Mouse (Mus musculus) kidney, adult 2 months (tissue): ENCODE results near the gene Hoxc13. TPM values are rescaled to one million over a fixed set of nuclear protein-coding genes. Genes with fewer than 3 reads are reported as not detected.

Experiments
- DNase-seq: peaks from one replicate; pipeline ENCODE4 v3.0.0; 2021
- H3K27ac ChIP-seq: fragments of 200-500 bp; 2 replicates; pipeline ENCODE4 v1.5.1; 2012; ENCODE audit warnings: low read depth, low read length, control low read depth, inconsistent platforms; ENCODE audit not compliant: insufficient read depth
- H3K27me3 ChIP-seq: fragments of 200-500 bp; replicated peaks from 2 replicates; pipeline ENCODE4 v1.6.1; 2012; ENCODE audit warnings: mild to moderate bottlenecking, moderate library complexity, low read length, inconsistent platforms; ENCODE audit not compliant: control insufficient read depth, insufficient read depth
- H3K36me3 ChIP-seq: fragments of 200-500 bp; 2 replicates; pipeline ENCODE4 v1.6.1; 2012; ENCODE audit warnings: mild to moderate bottlenecking, moderate library complexity, low read length, inconsistent platforms; ENCODE audit not compliant: control insufficient read depth, insufficient read depth
- H3K4me1 ChIP-seq: fragments of 200-500 bp; 2 replicates; pipeline ENCODE4 v1.6.1; 2011; ENCODE audit warnings: low read length; ENCODE audit not compliant: control insufficient read depth, insufficient read depth
- H3K4me3 ChIP-seq: fragments of 200-500 bp; 2 replicates; pipeline ENCODE4 v1.5.1; 2011; ENCODE audit warnings: mild to moderate bottlenecking, low read depth, low read length, control low read depth; ENCODE audit not compliant: insufficient read depth
- CTCF ChIP-seq: fragments of 200-500 bp; conservative IDR thresholded peaks from 2 replicates; pipeline ENCODE4 v1.5.1; 2011; ENCODE audit warnings: low read depth, mild to moderate bottlenecking, control low read depth, low read length, moderate library complexity, mixed read lengths; ENCODE audit not compliant: insufficient read depth, insufficient read length
- POLR2A ChIP-seq: fragments of 200-500 bp; IDR thresholded peaks from one replicate; pipeline ENCODE4 v1.6.1; 2011; ENCODE audit warnings: low read depth, low read length, control low read depth
- WGBS: fragments of 180-500 bp; shearing (Covaris S2); methylation state at CpG from one replicate; pipeline ENCODE4 v1.1.7; 2018; 5-methylcytosine and 5-hydroxymethylcytosine counted together
- polyA plus RNA-seq: library from polyadenylated mRNA; depleted of rRNA; stranded (reverse); fragments of >200 nt; gene quantifications from 2 replicates; pipeline ENCODE4 v1.2.3, GENCODE M21; 2012

The Hoxc13 gene
- polyA plus RNA-seq, 1 experiment = not detected

GRCm38 (mm10) chr15:102927032-102927645 lies 6.2 kb downstream of the Hoxc13 start:
- no peak for DNase-seq
- Histone ChIP-seq H3K36me3 (no peaks in the 10 kb centered on the region), H3K4me3 (no peak overlapping the region), H3K27me3 (peaks cover 11% of the 10 kb centered on the region), H3K27ac (no peak overlapping the region), H3K4me1 (no peaks in the 10 kb centered on the region)
- WGBS = 5% methylated on average over 40 of the region's 40 CpGs
- TF ChIP-seq POLR2A (no peak), CTCF (no peak)

GRCm38 (mm10) chr15:102931706-102932358 lies 10.9 kb downstream of the Hoxc13 start:
- H3K4me1 ChIP-seq = no peaks in the 10 kb centered on the region
- 8% methylated on average over 23 of the region's 23 CpGs for WGBS
- H3K36me3 ChIP-seq = no peaks in the 10 kb centered on the region
- no peak overlapping the region for H3K4me3 ChIP-seq
- DNase-seq = no peak
- TF ChIP-seq POLR2A (no peak), CTCF (no peak)
- peaks cover 16% of the 10 kb centered on the region for H3K27me3 ChIP-seq
- no peak overlapping the region for H3K27ac ChIP-seq

GRCm38 (mm10) chr15:102934438-102934837 lies 13.5 kb downstream of the Hoxc13 start:
- H3K4me1 ChIP-seq = no peaks in the 10 kb centered on the region
- no peak overlapping the region for H3K27ac ChIP-seq
- H3K27me3 ChIP-seq = peaks cover 20% of the 10 kb centered on the region
- no peaks in the 10 kb centered on the region for H3K36me3 ChIP-seq
- DNase-seq = no peak
- no peak overlapping the region for H3K4me3 ChIP-seq
- WGBS = 11% methylated on average over 12 of the region's 12 CpGs
- TF ChIP-seq POLR2A (no peak), CTCF (no peak)

GRCm38 (mm10) chr15:102934897-102935296 lies 14.0 kb downstream of the Hoxc13 start:
- no peaks in the 10 kb centered on the region for H3K4me1 ChIP-seq
- WGBS = 3% methylated on average over 27 of the region's 27 CpGs
- H3K4me3 ChIP-seq = no peak overlapping the region
- H3K27ac ChIP-seq = no peak overlapping the region
- peaks cover 20% of the 10 kb centered on the region for H3K27me3 ChIP-seq
- DNase-seq = no peak
- TF ChIP-seq CTCF (no peak), POLR2A (no peak)
- no peaks in the 10 kb centered on the region for H3K36me3 ChIP-seq

GRCm38 (mm10) chr15:102936279-102936972 lies 15.5 kb downstream of the Hoxc13 start, which contains the start of gene Hoxc12:
Gene Hoxc12, plus strand, starts transcription at chr15:102936757.
- TF ChIP-seq CTCF = no peak
- no peak for TF ChIP-seq POLR2A
- H3K27ac ChIP-seq = no peak within 1 kb of the TSS
- no peaks in the 10 kb centered on the region for H3K4me1 ChIP-seq
- 5% methylated on average over 31 of the region's 31 CpGs for WGBS
- H3K4me3 ChIP-seq = no peak within 1 kb of the TSS
- H3K27me3 ChIP-seq = peaks cover 20% of the 10 kb centered on the region
- no peaks in the 10 kb centered on the region for H3K36me3 ChIP-seq
- no peak for DNase-seq

GRCm38 (mm10) chr15:102937036-102937666 lies 16.2 kb downstream of the Hoxc13 start:
- no peaks in the 10 kb centered on the region for H3K4me1 ChIP-seq
- H3K36me3 ChIP-seq = no peaks in the 10 kb centered on the region
- H3K27me3 ChIP-seq = peaks cover 20% of the 10 kb centered on the region
- 4% methylated on average over 50 of the region's 50 CpGs for WGBS
- DNase-seq = no peak
- TF ChIP-seq CTCF = no peak
- no peak for TF ChIP-seq POLR2A
- H3K4me3 ChIP-seq = no peak overlapping the region
- H3K27ac ChIP-seq = no peak overlapping the region
